Mouse (Mus musculus) testis, adult 2 months (tissue): ENCODE results near the gene Efnb2.

Source experiments
- CTCF ChIP-seq: fragments of 200-500 bp; IDR thresholded peaks from 2 replicates; pipeline ENCODE4 v1.5.1; 2012; ENCODE audit warnings: low read depth, mild to moderate bottlenecking, inconsistent platforms, low read length, moderate library complexity; ENCODE audit not compliant: control insufficient read depth, insufficient read depth, insufficient replicate concordance
- POLR2A ChIP-seq: fragments of 200-500 bp; IDR thresholded peaks from 2 replicates; pipeline ENCODE4 v1.6.1; 2012; ENCODE audit warnings: low read depth, mild to moderate bottlenecking, inconsistent platforms, low read length, moderate library complexity; ENCODE audit not compliant: control insufficient read depth

GRCm38 (mm10) chr8:8593371-8593770 is 67.7 kb downstream of the Efnb2 start:
- TF ChIP-seq CTCF (no peak), POLR2A (no peak)
